Mouse (Mus musculus) monocyte, adult 5-6 weeks (primary cell): ENCODE measurements around the gene Tstd1. TPM values are rescaled to one million over a fixed set of nuclear protein-coding genes. Genes with fewer than 3 reads are reported as not detected.

Source experiments
- ATAC-seq: fragments of 153-309, 156-312 bp; replicated peaks from 2 replicates; pipeline ENCODE4 v1.8.0; 2017; ENCODE audit warnings: mild to moderate bottlenecking; ENCODE audit not compliant: low TSS enrichment, insufficient number of reproducible peaks, severe bottlenecking, poor library complexity, low FRiP score
- total RNA-seq: library from RNA; stranded (forward); fragments of 200-1000, 200-491, 200-594 nt; gene quantifications from 3 replicates; pipeline ENCODE4 v1.2.3, GENCODE M21; 2017

The Tstd1 gene
- total RNA-seq, 1 experiment from 2014 or later: 3.9 TPM

GRCm38 (mm10) chr1:171412001-171412441, 6.7 kb upstream of the Tstd1 start:
- ATAC-seq: peak; percentile 38

GRCm38 (mm10) chr1:171412446-171412845, 6.2 kb upstream of the Tstd1 start:
- ATAC-seq: no peak

- ATAC-seq: no peak
Observed at GRCm38 (mm10) chr1:171413608-171414007, 5.1 kb upstream of the Tstd1 start.

- ATAC-seq: no peak
Observed at GRCm38 (mm10) chr1:171419291-171419882, 715 bp downstream of the Tstd1 start.

GRCm38 (mm10) chr1:171419905-171420304, 1.2 kb downstream of the Tstd1 start:
- no peak for ATAC-seq

- ATAC-seq: no peak
Observed at GRCm38 (mm10) chr1:171422504-171423095, 3.9 kb downstream of the Tstd1 start.

- no peak for ATAC-seq
Observed at GRCm38 (mm10) chr1:171424638-171425037, 6.0 kb downstream of the Tstd1 start.

- no peak for ATAC-seq
Observed at GRCm38 (mm10) chr1:171425126-171425525, 6.5 kb downstream of the Tstd1 start.

- no peak for ATAC-seq
Observed at GRCm38 (mm10) chr1:171432158-171432557, 13.5 kb downstream of the Tstd1 start.

GRCm38 (mm10) chr1:171435288-171435814, 16.7 kb downstream of the Tstd1 start:
- no peak for ATAC-seq

GRCm38 (mm10) chr1:171435974-171436373, 17.3 kb downstream of the Tstd1 start:
- ATAC-seq: no peak

- ATAC-seq: peak; percentile 37; the same call in 1 of the 2 replicates
Observed at GRCm38 (mm10) chr1:171437264-171438013, 18.8 kb downstream of the Tstd1 start, which contains the start of gene F11r. F11r (plus strand) TSS chr1:171437535.

- ATAC-seq: no peak
Observed at GRCm38 (mm10) chr1:171438014-171438670, 19.5 kb downstream of the Tstd1 start.

GRCm38 (mm10) chr1:171439072-171439471, 20.4 kb downstream of the Tstd1 start:
- no peak for ATAC-seq

GRCm38 (mm10) chr1:171440025-171440725, 21.5 kb downstream of the Tstd1 start:
- ATAC-seq: no peak

- ATAC-seq: 0 out of 2 replicates have a peak, but pooled peaks have one; percentile 24
Observed at GRCm38 (mm10) chr1:171441466-171442412, 23.1 kb downstream of the Tstd1 start.

GRCm38 (mm10) chr1:171442413-171442760, 23.7 kb downstream of the Tstd1 start:
- no peak for ATAC-seq
